In the genomic region with DNA sequence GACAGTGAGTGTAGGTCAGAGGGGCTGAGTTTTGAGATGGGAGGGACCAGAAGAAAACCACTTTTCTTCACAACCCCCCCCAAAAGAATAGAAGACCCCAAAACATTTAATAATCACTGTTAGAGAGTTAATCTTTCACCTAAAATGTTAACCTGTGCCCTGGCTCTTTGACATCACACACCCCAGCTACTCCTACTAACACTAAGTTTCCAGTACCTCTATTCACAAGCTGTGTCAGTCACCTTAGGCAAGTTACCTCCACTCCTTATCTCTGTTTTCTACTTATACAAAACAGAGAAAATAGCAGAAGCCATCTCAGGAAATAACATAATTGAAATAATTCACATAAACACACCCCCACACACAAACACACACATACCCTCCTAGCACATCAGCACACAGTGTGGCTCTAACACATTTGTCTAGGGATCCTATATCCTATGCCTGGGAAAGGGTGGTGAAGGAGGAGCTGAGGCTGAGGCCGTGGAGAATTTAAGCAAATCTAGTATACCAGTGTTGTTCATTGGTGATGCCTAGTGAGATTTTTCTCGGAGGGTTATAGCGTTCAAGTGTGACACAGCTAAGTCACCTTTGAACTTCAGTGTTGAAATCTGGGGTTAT, we compare ENCODE assay signal across 8 mouse cellular contexts.
DNase-seq lines count a peak whose midpoint lies in the region; ATAC-seq and TF ChIP-seq lines count a peak whose summit lies in the region.

No protein-coding gene starts in this region.

- 86% methylated on average over 3 of the region's 3 CpGs for WGBS in limb, embryonic 12.5 days
- WGBS in limb, embryonic 10.5 days = 85% methylated on average over 3 of the region's 3 CpGs
- 88% methylated on average over 3 of the region's 3 CpGs for WGBS in forebrain, embryonic 14.5 days
- WGBS in limb, embryonic 14.5 days = 88% methylated on average over 3 of the region's 3 CpGs
- 95% methylated on average over 3 of the region's 3 CpGs for WGBS in neural tube, embryonic 15.5 days

- no peak for DNase-seq in limb, embryonic 10.5 days (ENCODE audit: low spot score)
- no peak for DNase-seq in forebrain, embryonic 14.5 days (ENCODE audit: low spot score)
- no peak for DNase-seq in limb, embryonic 14.5 days (ENCODE audit: low spot score)
- DNase-seq in retina, embryonic 14.5 days (ENCODE audit: low spot score) = no peak
- no peak for DNase-seq in adrenal gland, postnatal 14 days
- DNase-seq in cerebellum, adult 8-10 months = no peak

- H3K36me3 ChIP-seq in limb, embryonic 12.5 days = no peaks in the 10 kb centered on the region
- H3K36me3 ChIP-seq in limb, embryonic 10.5 days = no peaks in the 10 kb centered on the region
- H3K36me3 ChIP-seq in forebrain, embryonic 14.5 days (ENCODE audit: control insufficient read depth, insufficient read depth, low read length) = no peaks in the 10 kb centered on the region
- H3K36me3 ChIP-seq in limb, embryonic 14.5 days (ENCODE audit: control insufficient read depth, insufficient read depth, low read length) = no peaks in the 10 kb centered on the region
- H3K36me3 ChIP-seq in neural tube, embryonic 15.5 days = no peaks in the 10 kb centered on the region

- H3K9ac ChIP-seq in limb, embryonic 12.5 days (replicated peaks) = no peak overlapping the region
- peak overlapping the region; percentile 56 for H3K9ac ChIP-seq in forebrain, embryonic 14.5 days (ENCODE audit: low read length)
- H3K9ac ChIP-seq in limb, embryonic 14.5 days (ENCODE audit: low read depth, low read length, severe bottlenecking) = peak overlapping the region; percentile 22; the same call in 1 of the 2 replicates
- peak overlapping the region; percentile 44 for H3K9ac ChIP-seq in neural tube, embryonic 15.5 days (replicated peaks)

- H3K27me3 ChIP-seq in limb, embryonic 12.5 days = no peaks in the 10 kb centered on the region
- H3K27me3 ChIP-seq in limb, embryonic 10.5 days (ENCODE audit: low read depth, poor library complexity, severe bottlenecking) = no peaks in the 10 kb centered on the region
- no peaks in the 10 kb centered on the region for H3K27me3 ChIP-seq in forebrain, embryonic 14.5 days (replicated peaks; ENCODE audit: control insufficient read depth, insufficient read depth, low read length)
- H3K27me3 ChIP-seq in limb, embryonic 14.5 days (ENCODE audit: control insufficient read depth, insufficient read depth, low read length) = no peaks in the 10 kb centered on the region
- H3K27me3 ChIP-seq in neural tube, embryonic 15.5 days (replicated peaks) = no peaks in the 10 kb centered on the region

- no peak overlapping the region for H3K4me3 ChIP-seq in limb, embryonic 12.5 days (replicated peaks)
- H3K4me3 ChIP-seq in limb, embryonic 10.5 days = no peak overlapping the region
- H3K4me3 ChIP-seq in forebrain, embryonic 14.5 days (ENCODE audit: low read depth, low read length) = peak overlapping the region; percentile 29
- H3K4me3 ChIP-seq in limb, embryonic 14.5 days (replicated peaks; ENCODE audit: low read length) = no peak overlapping the region; the same call in 1 of the 2 replicates
- peak overlapping the region; percentile 37 for H3K4me3 ChIP-seq in neural tube, embryonic 15.5 days (replicated peaks)

- no peaks in the 10 kb centered on the region for H3K4me1 ChIP-seq in limb, embryonic 12.5 days (replicated peaks)
- H3K4me1 ChIP-seq in limb, embryonic 10.5 days = peaks cover 3% of the 10 kb centered on the region; the same call in 1 of the 2 replicates
- H3K4me1 ChIP-seq in forebrain, embryonic 14.5 days (ENCODE audit: control insufficient read depth, insufficient read depth, low read length) = no peaks in the 10 kb centered on the region
- no peaks in the 10 kb centered on the region for H3K4me1 ChIP-seq in limb, embryonic 14.5 days (ENCODE audit: control insufficient read depth, insufficient read depth, low read length)
- H3K4me1 ChIP-seq in neural tube, embryonic 15.5 days = peaks cover 3% of the 10 kb centered on the region

- 0 out of 2 replicates have a peak, but pooled peaks cover 3% of the 10 kb centered on the region for H3K9me3 ChIP-seq in limb, embryonic 12.5 days
- H3K9me3 ChIP-seq in limb, embryonic 10.5 days (replicated peaks) = no peaks in the 10 kb centered on the region
- no peaks in the 10 kb centered on the region for H3K9me3 ChIP-seq in forebrain, embryonic 14.5 days (replicated peaks; ENCODE audit: control insufficient read depth, low read length)
- H3K9me3 ChIP-seq in limb, embryonic 14.5 days (ENCODE audit: control insufficient read depth, low read length) = no peaks in the 10 kb centered on the region
- H3K9me3 ChIP-seq in neural tube, embryonic 15.5 days (replicated peaks) = no peaks in the 10 kb centered on the region

- peak overlapping the region; percentile 46 for H3K4me2 ChIP-seq in limb, embryonic 12.5 days
- peak overlapping the region; percentile 57 for H3K4me2 ChIP-seq in forebrain, embryonic 14.5 days (ENCODE audit: low read length)
- H3K4me2 ChIP-seq in limb, embryonic 14.5 days (replicated peaks; ENCODE audit: low read depth, low read length, severe bottlenecking) = peak overlapping the region; percentile 41
- H3K4me2 ChIP-seq in neural tube, embryonic 15.5 days = peak overlapping the region; percentile 62

- H3K27ac ChIP-seq in limb, embryonic 12.5 days = no peak overlapping the region
- no peak overlapping the region for H3K27ac ChIP-seq in limb, embryonic 10.5 days
- no peak overlapping the region for H3K27ac ChIP-seq in forebrain, embryonic 14.5 days (ENCODE audit: low read depth, low read length)
- no peak overlapping the region for H3K27ac ChIP-seq in limb, embryonic 14.5 days (replicated peaks; ENCODE audit: low read depth, low read length)
- H3K27ac ChIP-seq in neural tube, embryonic 15.5 days (replicated peaks) = peak overlapping the region; percentile 52; the same call in 1 of the 2 replicates

- TF ChIP-seq POLR2A in limb, embryonic 14.5 days (IDR thresholded peaks at IDR 0.05; ENCODE audit: borderline replicate concordance, extremely low read depth, insufficient read depth, insufficient read length) = no peak

- no peak for ATAC-seq in limb, embryonic 12.5 days (ENCODE audit: insufficient number of reproducible peaks, insufficient read depth, low FRiP score, low TSS enrichment, low read depth)
- peak; percentile 51 for ATAC-seq in forebrain, embryonic 14.5 days
- ATAC-seq in limb, embryonic 14.5 days (ENCODE audit: low FRiP score, low read depth) = no peak
- no peak for ATAC-seq in neural tube, embryonic 15.5 days (ENCODE audit: low FRiP score)

Comparison
In these comparisons a context has a peak if more than half of its experiments do, and no peak if none do; other contexts are left out.
1. H3K4me3 ChIP-seq: peak in forebrain, embryonic 14.5 days (single experiment) and neural tube, embryonic 15.5 days (single experiment); none in limb, embryonic 12.5 days (single experiment), limb, embryonic 10.5 days (single experiment) and limb, embryonic 14.5 days (single experiment).
2. Peak in every context shown above with its lines, with median percentiles within 50 percentile points of each other: H3K4me2 ChIP-seq.